Mouse (Mus musculus): ENCODE results near the gene Scyl3.

Gene Scyl3

GRCm38 (mm10) chr1:163953396-163953795 is 24.5 kb downstream of the Scyl3 start:
- in situ Hi-C loops (cut with MseI, MboI) = no loop called here

DNA sequence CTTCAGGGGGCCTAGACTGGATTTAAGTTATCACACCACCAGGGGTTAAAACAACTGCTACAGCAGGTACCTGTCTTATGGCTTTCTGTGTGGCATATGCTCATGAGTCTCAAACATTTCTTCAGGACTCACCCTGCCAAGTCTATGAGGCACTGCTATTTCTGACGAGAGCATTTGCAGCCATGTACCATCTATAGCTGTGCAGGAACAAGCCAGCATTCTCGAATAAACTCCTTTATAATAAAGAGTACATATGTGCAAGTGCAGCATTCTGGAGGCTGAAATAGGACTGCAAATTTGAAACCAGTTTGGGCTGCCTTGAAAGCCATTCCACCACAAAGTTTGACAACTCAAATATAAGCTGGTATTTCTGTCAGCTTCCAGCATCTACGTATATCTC is 29.1 kb downstream of the Scyl3 start:
- in situ Hi-C loops (cut with MseI, MboI) = no loop called here

DNA sequence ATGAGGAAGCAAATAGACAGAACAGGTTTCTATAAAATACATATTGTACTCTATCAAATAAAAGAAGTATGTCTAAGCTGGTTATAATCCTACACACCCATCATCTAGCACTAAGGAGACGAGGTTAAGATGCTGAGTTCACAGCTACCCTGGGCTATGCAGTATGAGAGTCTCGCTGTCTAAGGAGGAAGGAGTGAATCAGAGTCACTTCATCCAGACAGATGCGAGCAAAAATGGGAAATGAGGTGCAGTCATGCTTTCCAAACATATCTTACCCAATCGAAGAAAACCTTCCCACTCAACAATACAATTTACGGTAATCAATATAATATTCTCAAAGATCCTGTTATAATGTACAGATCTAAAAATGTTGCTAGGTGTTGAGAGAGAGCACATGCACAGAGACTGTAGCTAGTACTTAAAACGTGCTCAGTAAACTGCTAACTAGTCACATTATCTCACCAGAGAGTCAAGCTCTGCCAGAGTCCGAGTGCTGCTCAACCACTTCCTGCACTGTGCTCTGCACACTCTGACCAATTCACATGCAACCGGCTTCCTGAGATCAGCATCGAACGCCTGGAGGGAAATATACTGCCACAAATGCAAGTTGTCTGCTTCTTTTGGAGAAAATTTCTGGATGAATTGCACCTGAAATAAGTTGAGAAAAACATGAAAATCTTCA is 35.2 kb downstream of the Scyl3 start:
- in situ Hi-C loops (cut with MseI, MboI) = no loop called here

DNA sequence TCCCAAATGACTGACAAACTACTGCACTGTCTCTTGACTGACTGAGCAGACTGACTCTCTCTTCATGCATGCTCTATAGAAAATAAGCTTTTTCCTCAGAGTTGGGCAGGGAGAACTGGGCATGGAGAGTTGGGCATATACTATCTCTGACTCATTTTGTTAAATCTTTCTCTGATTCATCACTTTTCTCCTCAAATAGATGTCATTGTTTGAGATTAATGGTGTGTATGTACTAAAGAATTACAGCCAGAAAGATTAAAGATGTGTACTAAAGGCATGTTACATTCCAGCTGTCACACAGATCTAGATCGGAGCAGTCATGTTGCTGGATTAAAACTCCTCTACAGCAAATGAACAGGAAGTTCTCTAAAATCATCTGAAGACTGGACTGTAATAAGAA is 45.6 kb downstream of the Scyl3 start:
- in situ Hi-C loops (cut with MseI, MboI) = no loop called here

DNA sequence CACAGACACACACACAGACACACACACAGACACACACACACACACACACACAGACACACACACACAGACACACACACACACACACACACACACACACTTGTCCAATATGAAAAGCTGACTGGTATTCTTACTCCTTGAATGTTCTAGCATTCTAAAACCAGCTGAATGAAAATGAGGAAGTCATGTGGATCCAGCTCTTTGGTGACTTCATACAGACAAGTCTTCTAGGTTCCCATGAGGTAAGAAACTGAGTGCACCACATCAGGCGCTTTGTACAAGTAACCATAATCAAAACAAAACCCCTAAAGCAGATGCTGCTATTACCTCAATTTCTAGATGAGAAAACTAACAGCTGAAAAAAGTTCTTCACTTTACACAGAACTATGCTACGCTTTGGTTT is 46.2 kb downstream of the Scyl3 start:
- in situ Hi-C loops (cut with MseI, MboI) = no loop called here

DNA sequence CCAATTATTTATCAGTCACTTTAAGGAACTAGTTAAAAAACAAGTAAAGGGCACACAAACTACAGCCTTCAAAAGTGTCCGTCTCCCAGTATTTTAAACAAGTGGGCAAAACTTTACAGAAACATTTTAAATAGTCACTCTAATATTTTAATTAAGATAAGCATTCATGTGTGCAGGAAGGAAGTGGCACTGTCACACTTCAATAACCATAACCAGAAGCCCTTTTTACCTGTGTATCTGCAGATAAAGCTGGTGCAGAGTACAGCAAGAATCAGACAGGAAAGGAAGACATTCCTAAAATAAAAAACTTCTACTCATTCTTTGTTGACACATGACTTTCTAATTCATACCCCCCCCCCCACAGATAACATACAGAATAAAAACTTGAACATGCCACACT is 47.6 kb downstream of the Scyl3 start:
- in situ Hi-C loops (cut with MseI, MboI) = no loop called here

- in situ Hi-C loops (cut with MseI, MboI) = no loop called here
Measured at GRCm38 (mm10) chr1:163992371-163992770, 63.5 kb downstream of the Scyl3 start.

GRCm38 (mm10) chr1:163994173-163994720 is 65.3 kb downstream of the Scyl3 start:
- in situ Hi-C loops (cut with MseI, MboI) = no loop called here

DNA sequence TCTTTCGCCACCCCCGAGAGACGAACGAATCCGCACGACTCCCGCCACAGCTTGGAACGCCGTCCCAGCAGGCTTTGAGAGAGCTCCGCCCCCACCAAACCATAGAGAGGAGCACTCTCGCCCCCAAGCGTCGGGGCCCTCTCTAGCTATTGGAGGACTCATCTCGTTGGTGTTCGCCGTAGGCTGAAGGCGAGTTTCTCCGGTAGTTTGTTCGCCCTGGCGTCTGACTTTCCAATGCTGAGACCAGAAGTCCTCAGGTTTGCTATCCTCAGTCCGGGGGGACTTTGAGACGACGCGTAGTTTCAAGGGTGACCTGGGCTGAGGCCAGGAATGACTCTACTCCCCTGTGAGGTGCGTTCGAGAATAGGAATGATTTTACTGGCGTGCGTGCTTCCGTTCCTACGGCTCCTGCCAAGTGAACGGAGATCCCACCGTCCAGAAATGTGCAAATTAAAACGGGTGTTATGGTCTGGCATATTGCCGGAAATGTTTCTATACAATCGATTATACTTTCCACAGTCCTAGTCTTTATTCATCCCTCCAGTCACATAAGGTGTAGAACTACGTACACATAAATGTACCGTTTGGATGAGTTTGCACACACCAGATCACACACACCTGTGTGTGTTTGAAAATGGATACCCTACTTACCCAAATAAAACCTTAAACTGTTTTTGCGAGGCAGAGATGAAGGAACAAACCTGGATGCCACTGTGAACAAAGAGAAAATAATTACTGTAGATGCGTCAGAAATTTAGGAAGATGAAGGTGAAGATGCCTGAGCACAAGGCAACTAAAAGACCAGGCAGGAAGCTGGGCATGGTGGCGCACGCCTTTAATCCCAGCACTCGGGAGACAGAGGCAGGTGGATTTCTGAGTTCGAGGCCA is 66.1 kb downstream of the Scyl3 start, which contains the start of the genes BC055324 and Mettl18:
TSS of gene BC055324 (minus strand) at position 76 of the 888 bp plus-strand sequence.
TSS of gene Mettl18 (plus strand) at position 169 of the 888 bp plus-strand sequence.
- in situ Hi-C loops (cut with MseI, MboI) = no loop called here

DNA sequence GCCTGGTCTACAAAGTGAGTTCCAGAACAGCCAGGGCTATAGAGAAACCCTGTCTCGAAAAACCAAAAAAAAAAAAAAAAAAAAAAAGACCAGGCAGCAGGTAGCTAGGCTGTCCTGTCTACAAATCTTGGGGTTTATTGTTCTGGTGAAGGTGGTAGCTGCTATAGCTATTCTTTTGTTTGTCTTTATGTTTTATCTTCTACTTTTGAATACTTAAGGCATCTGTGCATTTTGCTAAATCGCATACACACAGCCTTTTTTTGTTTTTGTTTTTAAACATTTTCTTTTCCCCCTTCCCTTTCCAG is 66.7 kb downstream of the Scyl3 start:
- in situ Hi-C loops (cut with MseI, MboI) = no loop called here

DNA sequence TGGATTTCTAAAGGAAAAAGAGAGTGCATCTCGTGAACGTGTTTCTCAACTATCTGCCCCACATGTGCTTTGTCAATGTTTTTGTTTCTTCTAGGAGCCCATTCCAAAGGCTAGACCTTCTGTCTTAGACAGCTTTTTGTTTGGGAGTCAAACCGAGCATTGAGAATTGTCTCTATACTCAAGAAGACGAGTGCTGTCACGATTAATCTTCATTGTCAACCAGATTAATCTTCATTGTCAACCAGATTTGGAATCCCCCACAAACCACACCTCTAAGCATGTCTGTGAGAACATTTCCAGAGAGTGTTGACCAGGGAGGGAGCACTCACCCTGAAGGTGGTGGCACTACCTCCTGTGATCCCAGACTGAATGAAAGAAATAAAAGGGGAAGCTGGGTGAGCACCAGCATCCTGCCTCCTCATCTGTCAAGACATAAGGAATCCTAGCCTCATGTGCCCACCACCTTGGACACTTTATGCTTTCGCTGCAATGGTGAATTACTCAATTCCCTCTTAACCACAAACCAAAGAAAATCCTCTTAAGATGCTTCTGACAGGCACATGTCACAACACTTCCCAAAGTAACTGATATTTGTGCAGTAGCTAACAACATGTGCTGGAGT is 73.0 kb downstream of the Scyl3 start:
- in situ Hi-C loops (cut with MseI, MboI) = no loop called here

GRCm38 (mm10) chr1:164004311-164004710 is 75.4 kb downstream of the Scyl3 start:
- in situ Hi-C loops (cut with MseI, MboI) = no loop called here

All from mouse trophoblast stem cell (cell line).